Comparison of ENCODE assay signal across 18 mouse cellular contexts in genomic region chr3:105515035-105515434, GRCm38 (mm10).
DNase-seq lines count a peak whose midpoint lies in the region; ATAC-seq lines count a peak whose summit lies in the region.
"Had no signal": no experiment of that assay in that cellular context is flagged by ENCODE, and none has a peak within 500 bp of the region (broad histone marks: within the 10 kb centered on the region; RNA-seq: fewer than 3 reads in every experiment).

No protein-coding gene starts in this region.

- peak; percentile 12 for DNase-seq in midbrain, embryonic 11.5 days (ENCODE audit: low spot score, missing footprints)
- DNase-seq in midbrain, embryonic 14.5 days = no peak
- peak; percentile 60 to 79 for DNase-seq in cerebellum, adult 18-20 months
- peak; percentile 75 for DNase-seq in cerebellum, adult 9-11 months
- DNase-seq in cerebellum, postnatal 36 days = peak; percentile 70
- no peak for DNase-seq in urinary bladder, adult 18-20 months (ENCODE audit: low spot score in 2 of 2)
- DNase-seq in spleen, adult 12 weeks (ENCODE audit: low spot score) = no peak
- DNase-seq in kidney, postnatal 4 days = no peak
- DNase-seq: adrenal gland, adult 2 months; adrenal gland, postnatal 25 days; gastrocnemius, adult 2 months; gastrocnemius, postnatal 25 days had no signal

- no peak overlapping the region for H3K9ac ChIP-seq in midbrain, embryonic 11.5 days (ENCODE audit: low read length)
- H3K9ac ChIP-seq in midbrain, embryonic 14.5 days (replicated peaks; ENCODE audit: low read length) = no peak overlapping the region
- H3K9ac ChIP-seq: embryonic facial prominence, embryonic 13.5 days; heart, embryonic 12.5 days; hindbrain, embryonic 14.5 days; intestine, embryonic 15.5 days had no signal

- H3K4me1 ChIP-seq in midbrain, embryonic 11.5 days (ENCODE audit: control insufficient read depth, insufficient read depth, low read length) = no peaks in the 10 kb centered on the region
- H3K4me1 ChIP-seq in midbrain, embryonic 14.5 days (ENCODE audit: control insufficient read depth, insufficient read depth, low read length) = no peaks in the 10 kb centered on the region; the same call in 1 of the 2 replicates
- H3K4me1 ChIP-seq: embryonic facial prominence, embryonic 13.5 days; intestine, embryonic 15.5 days had no signal

- no peaks in the 10 kb centered on the region for H3K36me3 ChIP-seq in midbrain, embryonic 11.5 days (ENCODE audit: control insufficient read depth, insufficient read depth, low read length)
- H3K36me3 ChIP-seq in midbrain, embryonic 14.5 days (ENCODE audit: control insufficient read depth, insufficient read depth, low read length) = no peaks in the 10 kb centered on the region
- H3K36me3 ChIP-seq: embryonic facial prominence, embryonic 13.5 days; heart, embryonic 12.5 days; hindbrain, embryonic 10.5 days; intestine, embryonic 15.5 days had no signal

- no peaks in the 10 kb centered on the region for H3K27me3 ChIP-seq in midbrain, embryonic 11.5 days (ENCODE audit: control insufficient read depth, insufficient read depth, low read length)
- no peaks in the 10 kb centered on the region for H3K27me3 ChIP-seq in midbrain, embryonic 14.5 days (ENCODE audit: control insufficient read depth, insufficient read depth, low read length)
- H3K27me3 ChIP-seq: embryonic facial prominence, embryonic 13.5 days; intestine, embryonic 15.5 days had no signal

- H3K4me2 ChIP-seq in midbrain, embryonic 11.5 days = no peak overlapping the region
- no peak overlapping the region for H3K4me2 ChIP-seq in midbrain, embryonic 14.5 days (ENCODE audit: low read length)
- H3K4me2 ChIP-seq: embryonic facial prominence, embryonic 13.5 days; heart, embryonic 12.5 days; hindbrain, embryonic 14.5 days; intestine, embryonic 15.5 days had no signal

- H3K9me3 ChIP-seq in midbrain, embryonic 11.5 days (ENCODE audit: control insufficient read depth, low read length) = no peaks in the 10 kb centered on the region
- no peaks in the 10 kb centered on the region for H3K9me3 ChIP-seq in midbrain, embryonic 14.5 days (ENCODE audit: control insufficient read depth, low read length)
- H3K9me3 ChIP-seq: embryonic facial prominence, embryonic 13.5 days; heart, embryonic 12.5 days; hindbrain, embryonic 10.5 days; intestine, embryonic 15.5 days had no signal

- ATAC-seq in midbrain, embryonic 11.5 days (ENCODE audit: low FRiP score) = no peak
- no peak for ATAC-seq in midbrain, embryonic 14.5 days (ENCODE audit: low FRiP score, low TSS enrichment)
- ATAC-seq: forebrain, embryonic 14.5 days; intestine, embryonic 15.5 days had no signal

- no peak overlapping the region for H3K27ac ChIP-seq in midbrain, embryonic 11.5 days (ENCODE audit: low read depth, low read length)
- no peak overlapping the region for H3K27ac ChIP-seq in midbrain, embryonic 14.5 days (replicated peaks; ENCODE audit: low read depth, low read length)
- H3K27ac ChIP-seq: embryonic facial prominence, embryonic 13.5 days; gastrocnemius, adult 2 months; hindbrain, embryonic 10.5 days; hindbrain, embryonic 14.5 days; intestine, embryonic 15.5 days had no signal

- no peak overlapping the region for H3K4me3 ChIP-seq in midbrain, embryonic 11.5 days (ENCODE audit: low read depth, low read length)
- no peak overlapping the region for H3K4me3 ChIP-seq in midbrain, embryonic 14.5 days (replicated peaks; ENCODE audit: low read depth, low read length)
- H3K4me3 ChIP-seq: embryonic facial prominence, embryonic 13.5 days; gastrocnemius, adult 2 months; heart, embryonic 12.5 days; hindbrain, embryonic 10.5 days; intestine, embryonic 15.5 days had no signal

Comparison
In these comparisons a context has a peak if more than half of its experiments do, and no peak if none do; other contexts are left out.
1. DNase-seq: peak in midbrain, embryonic 11.5 days (single experiment), cerebellum, adult 18-20 months (2 of 2), cerebellum, adult 9-11 months (single experiment) and cerebellum, postnatal 36 days (2 of 2); none in midbrain, embryonic 14.5 days (single experiment), urinary bladder, adult 18-20 months (0 of 2), spleen, adult 12 weeks (single experiment) and kidney, postnatal 4 days (0 of 2).